Mouse (Mus musculus) E14TG2a.4 (cell line): ENCODE measurements around the gene Rpp38.
A peak's percentile ranks its signal among the peaks of the same experiment; 100 is the strongest.

Experiments used
- H3K27me3 ChIP-seq: 2 replicates; pipeline ENCODE4 v1.6.1; 2014; ENCODE audit warnings: low read length, control low read depth; ENCODE audit not compliant: insufficient read depth
- H3K36me3 ChIP-seq: 2 replicates; pipeline ENCODE4 v1.6.1; 2014; ENCODE audit warnings: low read length, control low read depth; ENCODE audit not compliant: insufficient read depth
- H3K4me1 ChIP-seq: replicated peaks from 2 replicates; pipeline ENCODE4 v1.6.1; 2014; ENCODE audit warnings: low read depth, low read length, control low read depth
- H3K4me3 ChIP-seq: replicated peaks from 2 replicates; pipeline ENCODE4 v1.5.1; 2014; ENCODE audit warnings: mild to moderate bottlenecking, low read length
- H3K9me3 ChIP-seq: 2 replicates; pipeline ENCODE4 v1.6.1; 2014; ENCODE audit warnings: low read length, control low read depth
- CTCF ChIP-seq: conservative IDR thresholded peaks from 2 replicates; pipeline ENCODE4 v1.5.1; 2014; ENCODE audit warnings: low read length
- NANOG ChIP-seq: IDR thresholded peaks from 2 replicates; pipeline ENCODE4 v1.6.1; 2014; ENCODE audit warnings: borderline replicate concordance, low read length, mixed read lengths
- POU5F1 ChIP-seq: IDR thresholded peaks from 2 replicates; pipeline ENCODE4 v1.6.1; 2014; ENCODE audit warnings: low read length, borderline replicate concordance

The Rpp38 gene

DNA sequence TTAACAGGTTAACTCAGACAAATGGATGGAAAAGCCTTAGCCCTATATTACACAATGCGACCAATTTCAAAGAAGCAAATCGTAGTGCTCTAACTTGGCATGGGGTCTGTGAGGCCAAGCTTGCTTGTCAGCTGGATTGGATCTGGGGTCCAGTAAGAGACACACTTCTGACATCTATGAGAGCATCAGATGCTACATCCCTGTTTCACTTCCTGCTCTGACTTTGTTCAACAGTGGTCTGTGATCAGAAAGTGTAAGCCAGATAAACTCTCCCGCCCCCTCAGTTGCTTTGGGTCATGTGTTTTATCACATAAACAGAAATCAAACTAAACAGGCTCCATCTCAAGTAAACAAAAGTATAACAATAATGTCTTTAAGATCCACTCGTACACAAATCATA, 16.0 kb upstream of the Rpp38 start:
- H3K36me3 ChIP-seq, result no peaks in the 10 kb centered on the region
- H3K4me3 ChIP-seq, result no peak overlapping the region
- no peaks in the 10 kb centered on the region for H3K4me1 ChIP-seq
- TF ChIP-seq NANOG (no peak), POU5F1 (no peak), CTCF (no peak)
- H3K9me3 ChIP-seq, result no peaks in the 10 kb centered on the region
- H3K27me3 ChIP-seq, result 0 out of 2 replicates have a peak, but pooled peaks cover 3% of the 10 kb centered on the region

DNA sequence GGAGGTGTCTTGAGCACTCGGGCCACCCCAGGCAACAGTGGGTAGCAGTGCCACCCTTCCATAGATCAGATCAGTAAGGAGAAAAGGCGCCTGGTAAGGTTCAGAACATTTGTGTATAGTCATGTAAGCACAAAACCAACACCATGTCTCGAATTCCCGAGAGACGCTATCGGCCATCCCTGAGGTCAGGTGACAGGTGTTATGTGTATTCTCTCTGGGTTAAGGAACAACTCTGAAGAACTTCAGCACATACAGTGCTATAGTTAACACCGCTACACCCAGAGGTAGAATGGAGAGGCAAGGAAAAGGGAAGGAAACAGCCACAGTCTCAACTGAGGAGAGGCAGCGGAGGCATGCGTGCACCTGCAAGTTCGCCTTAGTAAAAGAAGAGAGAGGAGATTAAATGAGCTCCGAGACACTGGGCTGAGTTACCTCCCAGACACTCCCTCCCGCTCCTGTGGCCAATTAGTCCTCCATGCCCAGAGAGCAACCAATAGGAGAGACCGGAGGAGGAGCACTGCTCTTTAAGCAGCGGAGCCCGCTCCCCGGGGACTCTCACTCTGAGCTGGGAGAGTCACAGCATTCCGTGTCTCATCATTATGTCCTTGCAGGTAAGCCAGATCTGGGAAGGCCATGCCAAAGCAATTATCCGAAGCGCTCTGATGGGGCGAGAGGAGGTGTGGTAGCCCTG, 3.3 kb upstream of the Rpp38 start, which contains the start of gene Acbd7:
Acbd7 (plus strand) TSS at position 558 of the 691 bp plus-strand sequence.
- H3K36me3 ChIP-seq, result peaks cover 6% of the 10 kb centered on the region; the same call in 1 of the 2 replicates

DNA sequence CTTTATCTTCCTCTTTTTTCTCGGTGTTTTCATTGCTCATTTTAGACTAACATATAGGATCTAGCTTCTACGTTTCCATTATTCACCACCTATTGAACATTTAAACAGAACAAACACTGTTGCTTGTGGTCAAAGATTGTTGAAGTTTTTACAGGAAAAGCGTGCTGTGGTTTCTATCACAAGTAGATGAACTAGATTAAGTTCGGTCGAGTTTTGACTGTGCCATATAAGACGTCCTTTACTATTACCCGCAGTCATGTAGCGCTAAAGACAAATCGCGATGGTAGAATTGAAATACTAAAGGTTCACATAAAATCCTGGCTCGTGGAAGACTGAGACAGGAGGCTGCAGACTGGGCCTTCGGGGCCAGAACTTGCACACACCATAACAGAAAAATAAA, 1.3 kb upstream of the Rpp38 start:
- Histone ChIP-seq H3K9me3 (no peaks in the 10 kb centered on the region), H3K4me3 (no peak overlapping the region), H3K4me1 (peaks cover 31% of the 10 kb centered on the region), H3K36me3 (peaks cover 26% of the 10 kb centered on the region), H3K27me3 (peaks cover 3% of the 10 kb centered on the region; the same call in 1 of the 2 replicates)
- no peak for TF ChIP-seq NANOG
- no peak for TF ChIP-seq CTCF
- TF ChIP-seq POU5F1, result no peak

More for the DNA sequence above, 3.3 kb upstream of the Rpp38 start, which contains the start of gene Acbd7:
- peaks cover 27% of the 10 kb centered on the region for H3K4me1 ChIP-seq
- no peaks in the 10 kb centered on the region for H3K9me3 ChIP-seq
- TF ChIP-seq CTCF, result no peak
- TF ChIP-seq POU5F1, result no peak
- no peak for TF ChIP-seq NANOG
- peak within 1 kb of the TSS; percentile 76 for H3K4me3 ChIP-seq
- H3K27me3 ChIP-seq, result peaks cover 3% of the 10 kb centered on the region; the same call in 1 of the 2 replicates

- Histone ChIP-seq H3K9me3 (no peaks in the 10 kb centered on the region), H3K4me1 (peaks cover 30% of the 10 kb centered on the region), H3K27me3 (peaks cover 3% of the 10 kb centered on the region; the same call in 1 of the 2 replicates), H3K36me3 (peaks cover 43% of the 10 kb centered on the region), H3K4me3 (peak overlapping the region; percentile 89)
- TF ChIP-seq POU5F1 (no peak), CTCF (no peak), NANOG (no peak)
Measured at GRCm38 (mm10) chr2:3332056-3332455, 387 bp downstream of the Rpp38 start.

DNA sequence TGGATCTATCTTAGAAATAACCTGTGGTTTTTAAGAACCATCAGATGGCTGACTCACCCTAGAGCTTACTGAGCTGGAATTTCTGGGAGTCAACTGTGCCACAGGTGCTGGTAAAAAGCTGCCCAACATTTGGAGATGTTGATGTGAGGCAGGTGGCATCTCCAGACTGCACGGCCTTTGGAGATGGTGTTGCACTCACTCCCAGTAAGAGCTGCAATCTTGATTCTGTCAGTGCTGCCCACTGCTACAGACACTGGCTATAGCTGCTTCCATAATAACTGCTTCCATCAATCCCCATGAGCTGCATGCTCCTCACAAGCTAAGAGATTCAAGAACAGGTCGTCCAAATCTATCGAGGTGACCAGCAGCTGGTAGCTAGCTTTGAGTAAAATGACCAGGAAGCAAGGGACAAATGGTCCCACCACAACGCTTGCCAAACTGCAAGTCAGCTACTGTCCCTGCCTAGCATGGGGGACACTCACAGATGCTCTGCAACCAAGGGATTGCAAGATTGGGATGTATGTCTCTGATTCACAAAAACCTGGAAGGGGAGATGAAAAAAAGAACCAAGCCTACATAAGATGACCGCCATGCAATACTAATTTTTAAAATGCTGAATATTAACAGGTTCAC, 1.3 kb downstream of the Rpp38 start:
- Histone ChIP-seq H3K4me1 (peaks cover 27% of the 10 kb centered on the region), H3K27me3 (no peaks in the 10 kb centered on the region; the same call in 1 of the 2 replicates), H3K9me3 (no peaks in the 10 kb centered on the region), H3K4me3 (peak overlapping the region; percentile 89), H3K36me3 (peaks cover 52% of the 10 kb centered on the region)
- TF ChIP-seq POU5F1 (no peak), CTCF (no peak), NANOG (no peak)

- no peak overlapping the region for H3K4me3 ChIP-seq
- no peaks in the 10 kb centered on the region for H3K9me3 ChIP-seq
- TF ChIP-seq CTCF, result peak; percentile 74
- no peak for TF ChIP-seq NANOG
- peaks cover 90% of the 10 kb centered on the region for H3K36me3 ChIP-seq
- H3K4me1 ChIP-seq, result peaks cover 17% of the 10 kb centered on the region
- H3K27me3 ChIP-seq, result no peaks in the 10 kb centered on the region
Measured at GRCm38 (mm10) chr2:3327351-3327750, 5.1 kb downstream of the Rpp38 start.

DNA sequence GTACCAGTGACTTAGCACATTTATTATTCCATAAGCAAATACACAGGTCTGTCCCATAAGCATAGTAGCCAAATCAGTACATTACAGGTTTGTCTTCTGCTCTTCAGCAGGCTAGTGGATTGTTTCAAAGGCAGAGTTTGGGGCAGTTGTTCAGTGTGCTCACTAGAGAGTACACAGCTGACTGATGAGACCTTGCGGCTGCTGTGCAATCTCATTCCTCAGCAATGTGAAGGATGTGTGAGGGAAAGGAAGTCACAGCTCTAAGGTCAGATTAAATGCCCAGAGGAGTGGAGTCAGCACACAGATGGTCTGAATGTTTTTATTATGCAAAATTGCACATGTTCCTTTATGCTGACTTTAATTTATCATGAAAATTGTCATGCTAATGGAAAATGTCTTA, 5.9 kb downstream of the Rpp38 start:
- peaks cover 15% of the 10 kb centered on the region for H3K4me1 ChIP-seq
- H3K9me3 ChIP-seq, result no peaks in the 10 kb centered on the region
- H3K4me3 ChIP-seq, result no peak overlapping the region
- no peaks in the 10 kb centered on the region for H3K27me3 ChIP-seq
- peaks cover 98% of the 10 kb centered on the region for H3K36me3 ChIP-seq
- TF ChIP-seq CTCF, result no peak
- no peak for TF ChIP-seq POU5F1
- no peak for TF ChIP-seq NANOG

DNA sequence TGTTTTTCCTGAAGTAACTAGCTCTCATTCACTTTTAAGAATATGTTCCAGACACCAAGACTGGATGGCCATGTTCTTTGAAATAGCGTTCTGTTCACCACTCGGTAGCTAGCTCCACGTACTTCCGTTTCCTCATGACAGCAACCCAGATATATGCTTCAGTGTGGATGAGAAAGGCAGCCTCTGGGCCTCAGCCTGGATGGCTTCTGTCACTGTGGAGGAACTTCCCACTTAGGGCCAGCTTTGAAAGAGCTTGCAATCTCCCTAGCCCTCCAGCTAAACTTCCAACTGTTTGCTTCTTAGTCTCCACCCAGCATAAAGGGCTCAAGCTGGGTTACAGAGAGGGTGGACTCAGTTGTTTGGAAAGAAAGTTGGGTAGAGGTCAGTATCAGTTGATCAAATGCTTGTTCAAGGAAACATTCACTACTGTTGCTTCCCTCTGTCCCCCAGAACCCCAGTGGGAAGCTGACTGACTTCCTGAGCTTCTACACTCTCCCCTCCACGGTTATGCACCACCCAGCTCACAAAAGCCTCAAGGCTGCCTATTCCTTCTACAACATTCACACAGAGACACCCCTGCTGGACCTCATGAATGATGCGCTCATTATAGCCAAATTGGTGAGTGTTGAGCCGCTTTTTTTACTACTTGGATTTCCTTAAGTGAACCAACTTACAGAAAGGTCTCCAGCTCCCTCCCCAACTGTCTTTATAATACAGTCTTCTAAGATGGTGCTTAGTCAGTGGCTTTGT, 7.9 kb downstream of the Rpp38 start:
- Histone ChIP-seq H3K27me3 (no peaks in the 10 kb centered on the region), H3K4me1 (no peaks in the 10 kb centered on the region), H3K36me3 (peaks cover 94% of the 10 kb centered on the region), H3K4me3 (no peak overlapping the region), H3K9me3 (no peaks in the 10 kb centered on the region)
- no peak for TF ChIP-seq POU5F1
- no peak for TF ChIP-seq CTCF
- no peak for TF ChIP-seq NANOG

DNA sequence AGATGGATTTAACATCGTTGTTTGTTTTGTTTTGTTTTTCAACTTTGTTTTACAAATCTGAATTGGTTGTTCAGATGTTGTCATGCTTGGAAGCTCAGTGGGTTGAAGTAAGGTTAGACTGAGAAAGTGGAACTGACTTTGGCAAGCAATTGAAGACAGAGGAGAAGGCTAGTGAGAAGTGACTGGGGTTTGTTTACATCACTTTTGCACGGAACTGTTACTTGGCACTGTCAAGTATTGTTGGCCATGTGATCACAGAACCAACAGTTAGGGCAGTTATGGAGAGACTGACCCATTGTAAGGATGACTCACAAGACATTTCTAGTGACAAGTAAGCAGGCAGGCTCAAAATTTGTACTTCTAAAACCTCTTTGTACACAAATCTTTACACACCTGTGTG, 9.3 kb downstream of the Rpp38 start:
- Histone ChIP-seq H3K36me3 (peaks cover 92% of the 10 kb centered on the region), H3K4me3 (no peak overlapping the region), H3K4me1 (no peaks in the 10 kb centered on the region; the same call in 1 of the 2 replicates), H3K27me3 (no peaks in the 10 kb centered on the region), H3K9me3 (no peaks in the 10 kb centered on the region)
- no peak for TF ChIP-seq POU5F1
- no peak for TF ChIP-seq CTCF
- no peak for TF ChIP-seq NANOG
